10 mouse cellular contexts compared by ENCODE assay signal in genomic region chr10:18999427-18999826, GRCm38 (mm10). TPM values are rescaled to one million over a fixed set of nuclear protein-coding genes. Genes with fewer than 3 reads are reported as not detected.
DNase-seq lines count a peak whose midpoint lies in the region; ATAC-seq and TF ChIP-seq lines count a peak whose summit lies in the region.
"Had no signal": no experiment of that assay in that cellular context is flagged by ENCODE, and none has a peak within 500 bp of the region (broad histone marks: within the 10 kb centered on the region; RNA-seq: fewer than 3 reads in every experiment).

No protein-coding gene starts in this region.

- H3K9ac ChIP-seq in hindbrain, postnatal 0 days (replicated peaks; ENCODE audit: low read length), result no peak overlapping the region
- H3K9ac ChIP-seq: hindbrain, embryonic 13.5 days; limb, embryonic 12.5 days had no signal

- no peak for ATAC-seq in hindbrain, postnatal 0 days
- ATAC-seq in granulocyte monocyte progenitor cell, adult 5-6 weeks (replicated peaks; ENCODE audit: poor library complexity, severe bottlenecking), result peak; percentile 74
- no peak for ATAC-seq in activated CD4-positive, CD25-positive, alpha-beta regulatory T cell, adult 4 months

- no peaks in the 10 kb centered on the region for H3K27me3 ChIP-seq in hindbrain, postnatal 0 days (ENCODE audit: insufficient read depth, low read length)
- H3K27me3 ChIP-seq in hindbrain, embryonic 10.5 days (ENCODE audit: insufficient read depth, poor library complexity, severe bottlenecking), result no peaks in the 10 kb centered on the region
- no peaks in the 10 kb centered on the region for H3K27me3 ChIP-seq in E14TG2a.4 (ENCODE audit: insufficient read depth, low read length)
- no peaks in the 10 kb centered on the region for H3K27me3 ChIP-seq in small intestine, adult 2 months (ENCODE audit: control insufficient read depth, insufficient read depth, low read length)
- H3K27me3 ChIP-seq: hindbrain, embryonic 13.5 days; limb, embryonic 12.5 days had no signal

- no peaks in the 10 kb centered on the region for H3K4me1 ChIP-seq in hindbrain, postnatal 0 days (ENCODE audit: insufficient read depth, low read length)
- H3K4me1 ChIP-seq in hindbrain, embryonic 10.5 days (replicated peaks), result no peaks in the 10 kb centered on the region
- H3K4me1 ChIP-seq in E14TG2a.4 (replicated peaks; ENCODE audit: low read depth, low read length), result no peaks in the 10 kb centered on the region
- peaks cover 16% of the 10 kb centered on the region; the same call in 1 of the 2 replicates for H3K4me1 ChIP-seq in small intestine, adult 2 months (ENCODE audit: control insufficient read depth, insufficient read depth, insufficient read length, low read length)
- H3K4me1 ChIP-seq: hindbrain, embryonic 13.5 days; limb, embryonic 12.5 days had no signal

- DNase-seq in hindbrain, postnatal 0 days (ENCODE audit: low spot score), result no peak
- DNase-seq in hindbrain, embryonic 10.5 days (ENCODE audit: low spot score), result no peak
- DNase-seq in gastrocnemius, postnatal 14 days, result no peak
- DNase-seq in right cerebral cortex, postnatal 10 days (ENCODE audit: low spot score in 2 of 2), result no peak

- H3K36me3 ChIP-seq in hindbrain, postnatal 0 days (ENCODE audit: insufficient read depth, low read length), result peaks cover 6% of the 10 kb centered on the region; the same call in 1 of the 2 replicates
- peaks cover 23% of the 10 kb centered on the region for H3K36me3 ChIP-seq in hindbrain, embryonic 10.5 days
- H3K36me3 ChIP-seq in E14TG2a.4 (ENCODE audit: insufficient read depth, low read length), result peaks cover 13% of the 10 kb centered on the region; the same call in 1 of the 2 replicates
- H3K36me3 ChIP-seq in small intestine, adult 2 months (ENCODE audit: control insufficient read depth, insufficient read depth, low read length), result peaks cover 36% of the 10 kb centered on the region

- WGBS in hindbrain, postnatal 0 days, result 85% methylated on average over 2 of the region's 2 CpGs
- 80% methylated on average over 2 of the region's 2 CpGs for WGBS in hindbrain, embryonic 10.5 days
- WGBS in small intestine, adult 2 months, result 71% methylated on average over 2 of the region's 2 CpGs

- H3K27ac ChIP-seq in hindbrain, postnatal 0 days, result no peak overlapping the region
- no peak overlapping the region for H3K27ac ChIP-seq in hindbrain, embryonic 10.5 days
- H3K27ac ChIP-seq in small intestine, adult 2 months (ENCODE audit: insufficient read depth, low read depth, low read length), result no peak overlapping the region
- H3K27ac ChIP-seq: hindbrain, embryonic 13.5 days; limb, embryonic 12.5 days had no signal

- TF ChIP-seq CTCF in hindbrain, postnatal 0 days (IDR thresholded peaks at IDR 0.05; ENCODE audit: low read depth), result peak; percentile 19; the same call in 1 of the 2 replicates
- peak; percentile 44 for TF ChIP-seq CTCF in E14TG2a.4 (conservative IDR thresholded peaks at IDR 0.05; ENCODE audit: low read length)
- TF ChIP-seq CTCF in small intestine, adult 2 months (IDR thresholded peaks at IDR 0.05; ENCODE audit: extremely low read depth, insufficient read length, insufficient replicate concordance, low read depth, low read length), result peak; percentile 56; the same call in 1 of the 2 replicates

- no peak overlapping the region for H3K4me2 ChIP-seq in hindbrain, postnatal 0 days (ENCODE audit: low read depth, low read length)
- H3K4me2 ChIP-seq: hindbrain, embryonic 13.5 days; limb, embryonic 12.5 days had no signal

- intact Hi-C loops in gastrocnemius, postnatal 14 days (cut with DNase I; ENCODE audit: low total_unique reads), result no loop called here

- H3K4me3 ChIP-seq in hindbrain, postnatal 0 days (ENCODE audit: low read length), result no peak overlapping the region
- H3K4me3 ChIP-seq in hindbrain, embryonic 10.5 days, result no peak overlapping the region
- no peak overlapping the region for H3K4me3 ChIP-seq in E14TG2a.4 (replicated peaks; ENCODE audit: low read length)
- H3K4me3 ChIP-seq in small intestine, adult 2 months (ENCODE audit: low read depth, low read length), result no peak overlapping the region
- H3K4me3 ChIP-seq: hindbrain, embryonic 13.5 days; limb, embryonic 12.5 days had no signal

- no peaks in the 10 kb centered on the region for H3K9me3 ChIP-seq in hindbrain, postnatal 0 days (ENCODE audit: low read length)
- no peaks in the 10 kb centered on the region for H3K9me3 ChIP-seq in hindbrain, embryonic 10.5 days
- H3K9me3 ChIP-seq in E14TG2a.4 (ENCODE audit: low read length), result no peaks in the 10 kb centered on the region
- H3K9me3 ChIP-seq: hindbrain, embryonic 13.5 days; limb, embryonic 12.5 days had no signal

- TF ChIP-seq POLR2A in small intestine, adult 2 months (IDR thresholded peaks at IDR 0.05; ENCODE audit: low read depth, low read length), result no peak

RNA-seq across cellular contexts. Expression of gene Tnfaip3, which starts 16.0 kb away (rescaled TPM):
- total RNA-seq in hindbrain, postnatal 0 days (2014; rRNA removed), result 1.6 and 2.4 TPM in 2 replicates
- polyA plus RNA-seq in hindbrain, postnatal 0 days (2015; fragmentation: Nextera tagmentation; extraction: Ambion mirVana), result 1.1 TPM in 2 replicates
- polyA plus RNA-seq in hindbrain, embryonic 10.5 days (2016; fragmentation: Nextera tagmentation; extraction: Ambion mirVana), result 1.1 and 1.2 TPM in 2 replicates
- total RNA-seq in granulocyte monocyte progenitor cell, adult 5-6 weeks (2014; fragmentation: Nextera tagmentation), result 3.1 and 6.1 TPM in 2 replicates
- 34.0 and 36.2 TPM in 2 replicates for total RNA-seq in granulocyte monocyte progenitor cell, adult 5-6 weeks (2017)
- 4.1 and 7.4 TPM in 2 replicates for polyA plus RNA-seq in small intestine, adult 2 months (2012; rRNA removed)
- total RNA-seq in gastrocnemius, postnatal 14 days (2021), result 1 to 10 TPM; 2.3 to 5.0 TPM
- 10 to 100 TPM; 28.3 to 37.8 TPM for polyA plus RNA-seq in activated CD4-positive, CD25-positive, alpha-beta regulatory T cell, adult 4 months (2017; shearing (Covaris generic))
